Mouse (Mus musculus) hindbrain, embryonic 15.5 days (tissue): ENCODE measurements around the gene Clcn2. TPM values are rescaled to one million over a fixed set of nuclear protein-coding genes. Genes with fewer than 3 reads are reported as not detected.
A peak's percentile ranks its signal among the peaks of the same experiment; 100 is the strongest.

Experiments used
- ATAC-seq: fragments of 200-750 bp; cut with Nextera tagmentation; 2 replicates; pipeline ENCODE4 v1.8.0; 2017; ENCODE audit warnings: low read depth, moderate number of reproducible peaks, moderate TSS enrichment; ENCODE audit not compliant: low FRiP score
- H3K27ac ChIP-seq: fragments of 300-500 bp; sonication (generic); replicated peaks from 2 replicates; pipeline ENCODE4 v1.5.1; 2015; ENCODE audit warnings: mild to moderate bottlenecking, inconsistent platforms
- H3K27me3 ChIP-seq: fragments of 300-500 bp; sonication (generic); 2 replicates; pipeline ENCODE4 v1.6.1; 2015; ENCODE audit warnings: control low read depth, inconsistent platforms
- H3K36me3 ChIP-seq: fragments of 300-500 bp; sonication (generic); 2 replicates; pipeline ENCODE4 v1.6.1; 2015; ENCODE audit warnings: control low read depth, inconsistent platforms
- H3K4me1 ChIP-seq: fragments of 300-500 bp; sonication (generic); replicated peaks from 2 replicates; pipeline ENCODE4 v1.6.1; 2015; ENCODE audit warnings: control low read depth, inconsistent platforms
- H3K4me2 ChIP-seq: fragments of 300-500 bp; sonication (generic); 2 replicates; pipeline ENCODE4 v1.6.1; 2015; ENCODE audit warnings: moderate library complexity, mild to moderate bottlenecking, inconsistent platforms
- H3K4me3 ChIP-seq: fragments of 300-500 bp; sonication (generic); 2 replicates; pipeline ENCODE4 v1.5.1; 2015; ENCODE audit warnings: mild to moderate bottlenecking, inconsistent platforms
- H3K9ac ChIP-seq: fragments of 300-500 bp; sonication (generic); 2 replicates; pipeline ENCODE4 v1.6.1; 2015; ENCODE audit warnings: inconsistent platforms
- H3K9me3 ChIP-seq: fragments of 300-500 bp; sonication (generic); 2 replicates; pipeline ENCODE4 v1.6.1; 2016; ENCODE audit warnings: control low read depth, inconsistent platforms
- WGBS: fragments of 180-500 bp; shearing (Covaris S2); methylation state at CpG from one replicate; pipeline ENCODE4 v1.1.7; 2015; 5-methylcytosine and 5-hydroxymethylcytosine counted together
- polyA plus RNA-seq: library from polyadenylated mRNA; unstranded; fragments of >200 nt; fragmentation: Nextera tagmentation; extraction: Ambion mirVana; gene quantifications from 2 replicates; pipeline ENCODE4 v1.2.1, GENCODE M21; 2015

The Clcn2 gene
- polyA plus RNA-seq, 1 experiment from 2014 or later, result 36.0 TPM

- WGBS, result 0% methylated on average over 8 of the region's 8 CpGs
- no peaks in the 10 kb centered on the region for H3K9me3 ChIP-seq
- peak overlapping the region; percentile 62 for H3K9ac ChIP-seq
- no peaks in the 10 kb centered on the region for H3K27me3 ChIP-seq
- peaks cover 27% of the 10 kb centered on the region for H3K36me3 ChIP-seq
- peak; percentile 36 for ATAC-seq
- H3K4me3 ChIP-seq, result peak overlapping the region; percentile 72
- H3K4me1 ChIP-seq, result peaks cover 37% of the 10 kb centered on the region
- peak overlapping the region; percentile 94 for H3K4me2 ChIP-seq
- H3K27ac ChIP-seq, result peak overlapping the region; percentile 85
Observed at GRCm38 (mm10) chr16:20716841-20717180, 735 bp downstream of the Clcn2 start.

GRCm38 (mm10) chr16:20715976-20716840 is 1.3 kb downstream of the Clcn2 start:
- Histone ChIP-seq H3K4me2 (peak overlapping the region; percentile 94), H3K4me3 (peak overlapping the region; percentile 72), H3K9ac (peak overlapping the region; percentile 62), H3K36me3 (peaks cover 27% of the 10 kb centered on the region), H3K9me3 (no peaks in the 10 kb centered on the region), H3K27me3 (no peaks in the 10 kb centered on the region), H3K27ac (peak overlapping the region; percentile 85), H3K4me1 (peaks cover 37% of the 10 kb centered on the region)
- 0% methylated on average over 63 of the region's 68 CpGs for WGBS
- ATAC-seq, result peak; percentile 85

GRCm38 (mm10) chr16:20715566-20715965 is 2.0 kb downstream of the Clcn2 start:
- Histone ChIP-seq H3K4me1 (peaks cover 37% of the 10 kb centered on the region), H3K27me3 (no peaks in the 10 kb centered on the region), H3K9me3 (no peaks in the 10 kb centered on the region), H3K9ac (peak overlapping the region; percentile 62), H3K27ac (peak overlapping the region; percentile 85), H3K36me3 (peaks cover 24% of the 10 kb centered on the region), H3K4me3 (peak overlapping the region; percentile 72), H3K4me2 (peak overlapping the region; percentile 94)
- WGBS, result 0% methylated on average over 8 of the region's 12 CpGs
- ATAC-seq, result no peak; the same call in 1 of the 2 replicates

- 49% methylated on average over 2 of the region's 2 CpGs for WGBS
- peak overlapping the region; percentile 94 for H3K4me2 ChIP-seq
- H3K4me1 ChIP-seq, result peaks cover 37% of the 10 kb centered on the region
- peaks cover 23% of the 10 kb centered on the region for H3K36me3 ChIP-seq
- peak overlapping the region; percentile 72 for H3K4me3 ChIP-seq
- H3K9me3 ChIP-seq, result no peaks in the 10 kb centered on the region
- H3K9ac ChIP-seq, result peak overlapping the region; percentile 62
- ATAC-seq, result no peak
- H3K27ac ChIP-seq, result peak overlapping the region; percentile 85; the same call in 1 of the 2 replicates
- no peaks in the 10 kb centered on the region for H3K27me3 ChIP-seq
Observed at GRCm38 (mm10) chr16:20715161-20715560, 2.4 kb downstream of the Clcn2 start.

- Histone ChIP-seq H3K9me3 (no peaks in the 10 kb centered on the region), H3K27ac (no peak overlapping the region), H3K4me2 (peak overlapping the region; percentile 94), H3K4me3 (peak overlapping the region; percentile 72), H3K36me3 (peaks cover 18% of the 10 kb centered on the region), H3K9ac (peak overlapping the region; percentile 62; the same call in 1 of the 2 replicates), H3K27me3 (no peaks in the 10 kb centered on the region), H3K4me1 (peaks cover 37% of the 10 kb centered on the region)
- ATAC-seq, result no peak
- WGBS, result 21% methylated on average over 11 of the region's 11 CpGs
Observed at GRCm38 (mm10) chr16:20714307-20715080, 3.1 kb downstream of the Clcn2 start.

- H3K4me1 ChIP-seq, result peaks cover 28% of the 10 kb centered on the region
- 91% methylated on average over 7 of the region's 7 CpGs for WGBS
Observed at GRCm38 (mm10) chr16:20712889-20713288, 4.7 kb downstream of the Clcn2 start.

GRCm38 (mm10) chr16:20712190-20712589 is 5.4 kb downstream of the Clcn2 start:
- no peak for ATAC-seq
- WGBS, result 84% methylated on average over 9 of the region's 9 CpGs
- Histone ChIP-seq H3K27ac (no peak overlapping the region), H3K4me2 (no peak overlapping the region), H3K4me1 (peaks cover 28% of the 10 kb centered on the region), H3K4me3 (no peak overlapping the region), H3K27me3 (no peaks in the 10 kb centered on the region), H3K9ac (no peak overlapping the region), H3K36me3 (peaks cover 27% of the 10 kb centered on the region), H3K9me3 (no peaks in the 10 kb centered on the region)

More at GRCm38 (mm10) chr16:20712889-20713288, 4.7 kb downstream of the Clcn2 start:
- no peak for ATAC-seq
- Histone ChIP-seq H3K27me3 (no peaks in the 10 kb centered on the region), H3K9me3 (no peaks in the 10 kb centered on the region), H3K4me2 (no peak overlapping the region), H3K27ac (no peak overlapping the region), H3K4me3 (no peak overlapping the region), H3K36me3 (peaks cover 20% of the 10 kb centered on the region), H3K9ac (no peak overlapping the region)

- Histone ChIP-seq H3K9ac (no peak overlapping the region), H3K36me3 (peaks cover 30% of the 10 kb centered on the region), H3K4me1 (peaks cover 23% of the 10 kb centered on the region), H3K9me3 (no peaks in the 10 kb centered on the region), H3K27me3 (no peaks in the 10 kb centered on the region), H3K4me2 (no peak overlapping the region), H3K4me3 (no peak overlapping the region), H3K27ac (no peak overlapping the region)
- ATAC-seq, result no peak
- WGBS, result 87% methylated on average over 4 of the region's 4 CpGs
Observed at GRCm38 (mm10) chr16:20710810-20711209, 6.7 kb downstream of the Clcn2 start.

GRCm38 (mm10) chr16:20710370-20710769 is 7.2 kb downstream of the Clcn2 start:
- WGBS, result 94% methylated on average over 11 of the region's 11 CpGs
- no peaks in the 10 kb centered on the region for H3K9me3 ChIP-seq
- no peaks in the 10 kb centered on the region for H3K27me3 ChIP-seq
- ATAC-seq, result no peak
- H3K9ac ChIP-seq, result no peak overlapping the region
- peaks cover 33% of the 10 kb centered on the region for H3K36me3 ChIP-seq
- H3K4me3 ChIP-seq, result no peak overlapping the region
- H3K27ac ChIP-seq, result no peak overlapping the region
- H3K4me1 ChIP-seq, result peaks cover 20% of the 10 kb centered on the region
- H3K4me2 ChIP-seq, result no peak overlapping the region

- peak; percentile 31 for ATAC-seq
- WGBS, result 73% methylated on average over 19 of the region's 19 CpGs
- H3K27ac ChIP-seq, result no peak overlapping the region
- H3K4me1 ChIP-seq, result peaks cover 8% of the 10 kb centered on the region
- H3K9me3 ChIP-seq, result no peaks in the 10 kb centered on the region
- H3K36me3 ChIP-seq, result peaks cover 33% of the 10 kb centered on the region
- no peak overlapping the region for H3K9ac ChIP-seq
- H3K4me2 ChIP-seq, result no peak overlapping the region
- H3K27me3 ChIP-seq, result no peaks in the 10 kb centered on the region
- no peak overlapping the region for H3K4me3 ChIP-seq
Observed at GRCm38 (mm10) chr16:20708939-20709734, 8.4 kb downstream of the Clcn2 start.

- peak; percentile 19; the same call in 1 of the 2 replicates for ATAC-seq
- H3K36me3 ChIP-seq, result peaks cover 34% of the 10 kb centered on the region
- WGBS, result 92% methylated on average over 21 of the region's 21 CpGs
- no peaks in the 10 kb centered on the region for H3K9me3 ChIP-seq
- H3K4me1 ChIP-seq, result peaks cover under 1% of the 10 kb centered on the region
- no peak overlapping the region for H3K4me3 ChIP-seq
- no peaks in the 10 kb centered on the region for H3K27me3 ChIP-seq
- no peak overlapping the region for H3K4me2 ChIP-seq
- H3K27ac ChIP-seq, result no peak overlapping the region
- no peak overlapping the region for H3K9ac ChIP-seq
Observed at GRCm38 (mm10) chr16:20708220-20708938, 9.2 kb downstream of the Clcn2 start.
